Mouse (Mus musculus) spleen, adult 2 months (tissue): ENCODE results near the gene Rnf186. TPM values are rescaled to one million over a fixed set of nuclear protein-coding genes. Genes with fewer than 3 reads are reported as not detected.

Experiments
- DNase-seq, 2 experiments: peaks; one replicate each; pipeline versions ENCODE4 v3.0.0 to v3.0.0-alpha.2; 2012 to 2021; ENCODE audit warnings: low spot score in 2 of 2, low read depth in 1 of 2
- H3K27ac ChIP-seq: fragments of 200-500 bp; 2 replicates; pipeline ENCODE4 v1.5.1; 2012; ENCODE audit warnings: low read length, inconsistent platforms; ENCODE audit not compliant: insufficient read depth
- H3K27me3 ChIP-seq: fragments of 200-500 bp; 2 replicates; pipeline ENCODE4 v1.6.1; 2012; ENCODE audit warnings: mild to moderate bottlenecking, moderate library complexity, low read length, inconsistent platforms; ENCODE audit not compliant: control insufficient read depth, insufficient read depth
- H3K36me3 ChIP-seq: fragments of 200-500 bp; 2 replicates; pipeline ENCODE4 v1.6.1; 2012; ENCODE audit warnings: mild to moderate bottlenecking, low read length, inconsistent platforms; ENCODE audit not compliant: control insufficient read depth, insufficient read depth
- H3K4me1 ChIP-seq: fragments of 200-500 bp; 2 replicates; pipeline ENCODE4 v1.6.1; 2011; ENCODE audit warnings: inconsistent platforms; ENCODE audit not compliant: control insufficient read depth, insufficient read depth, insufficient read length
- H3K4me3 ChIP-seq: fragments of 200-500 bp; 2 replicates; pipeline ENCODE4 v1.5.1; 2011; ENCODE audit warnings: mild to moderate bottlenecking, inconsistent platforms; ENCODE audit not compliant: insufficient read depth, insufficient read length; ENCODE audit errors: extremely low read depth
- CTCF ChIP-seq: fragments of 200-500 bp; IDR thresholded peaks from 2 replicates; pipeline ENCODE4 v1.5.1; 2011; ENCODE audit warnings: mild to moderate bottlenecking, inconsistent platforms; ENCODE audit not compliant: insufficient read depth, insufficient read length, insufficient replicate concordance; ENCODE audit errors: extremely low read depth
- POLR2A ChIP-seq: fragments of 200-500 bp; IDR thresholded peaks from 2 replicates; pipeline ENCODE4 v1.6.1; 2011; ENCODE audit warnings: low read depth, low read length, inconsistent platforms
- WGBS: fragments of 180-500 bp; shearing (Covaris S2); methylation state at CpG from one replicate; pipeline ENCODE4 v1.1.7; 2018; 5-methylcytosine and 5-hydroxymethylcytosine counted together
- polyA plus RNA-seq: library from polyadenylated mRNA; depleted of rRNA; stranded (reverse); fragments of >200 nt; gene quantifications from 2 replicates; pipeline ENCODE4 v1.2.3, GENCODE M21; 2012

Gene Rnf186
- polyA plus RNA-seq, 1 experiment: 0.06 TPM

- no peaks in the 10 kb centered on the region for H3K36me3 ChIP-seq
- no peak for TF ChIP-seq CTCF
- TF ChIP-seq POLR2A: no peak
- no peak overlapping the region for H3K27ac ChIP-seq
- H3K27me3 ChIP-seq: no peaks in the 10 kb centered on the region
- H3K4me1 ChIP-seq: no peaks in the 10 kb centered on the region
- H3K4me3 ChIP-seq: no peak overlapping the region
- 86% methylated on average over 2 of the region's 2 CpGs for WGBS
- no peak for DNase-seq
Observed at GRCm38 (mm10) chr4:138948257-138948656, 18.7 kb upstream of the Rnf186 start.

GRCm38 (mm10) chr4:138958612-138959011, 8.3 kb upstream of the Rnf186 start:
- H3K36me3 ChIP-seq: no peaks in the 10 kb centered on the region
- no peak overlapping the region for H3K4me3 ChIP-seq
- no peak overlapping the region for H3K27ac ChIP-seq
- peaks cover 2% of the 10 kb centered on the region; the same call in 1 of the 2 replicates for H3K4me1 ChIP-seq
- DNase-seq: no peak
- 83% methylated on average over 9 of the region's 9 CpGs for WGBS
- TF ChIP-seq POLR2A (no peak), CTCF (no peak)
- no peaks in the 10 kb centered on the region for H3K27me3 ChIP-seq

DNA sequence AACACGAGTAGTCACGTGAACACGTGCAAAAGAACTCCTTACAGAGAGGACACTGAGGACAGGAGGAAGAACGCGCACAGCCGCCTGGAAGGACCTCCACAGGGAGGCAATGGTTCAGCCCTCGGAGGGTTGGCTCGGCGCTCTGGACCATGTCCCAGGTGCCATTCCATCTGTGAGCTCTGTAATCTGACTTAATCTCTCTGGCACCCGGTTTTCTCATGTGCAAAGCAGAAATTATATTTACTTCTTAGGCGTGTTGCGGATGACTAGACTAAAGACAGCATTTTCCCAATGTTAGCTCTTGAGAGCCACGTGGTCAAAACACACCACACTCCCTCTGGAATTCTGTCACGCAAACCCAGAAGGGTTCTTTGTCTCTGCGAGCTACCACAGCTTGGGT, 7.8 kb upstream of the Rnf186 start:
- Histone ChIP-seq H3K4me1 (peaks cover 2% of the 10 kb centered on the region; the same call in 1 of the 2 replicates), H3K27ac (no peak overlapping the region), H3K27me3 (no peaks in the 10 kb centered on the region), H3K4me3 (no peak overlapping the region), H3K36me3 (no peaks in the 10 kb centered on the region)
- no peak for DNase-seq
- WGBS: 86% methylated on average over 15 of the region's 15 CpGs
- TF ChIP-seq POLR2A (no peak), CTCF (no peak)

GRCm38 (mm10) chr4:138959926-138960325, 7.0 kb upstream of the Rnf186 start:
- 72% methylated on average over 7 of the region's 7 CpGs for WGBS
- TF ChIP-seq CTCF (no peak), POLR2A (no peak)
- peaks cover 2% of the 10 kb centered on the region; the same call in 1 of the 2 replicates for H3K4me1 ChIP-seq
- no peak for DNase-seq
- H3K27ac ChIP-seq: no peak overlapping the region
- H3K27me3 ChIP-seq: no peaks in the 10 kb centered on the region
- H3K36me3 ChIP-seq: no peaks in the 10 kb centered on the region
- H3K4me3 ChIP-seq: no peak overlapping the region

DNA sequence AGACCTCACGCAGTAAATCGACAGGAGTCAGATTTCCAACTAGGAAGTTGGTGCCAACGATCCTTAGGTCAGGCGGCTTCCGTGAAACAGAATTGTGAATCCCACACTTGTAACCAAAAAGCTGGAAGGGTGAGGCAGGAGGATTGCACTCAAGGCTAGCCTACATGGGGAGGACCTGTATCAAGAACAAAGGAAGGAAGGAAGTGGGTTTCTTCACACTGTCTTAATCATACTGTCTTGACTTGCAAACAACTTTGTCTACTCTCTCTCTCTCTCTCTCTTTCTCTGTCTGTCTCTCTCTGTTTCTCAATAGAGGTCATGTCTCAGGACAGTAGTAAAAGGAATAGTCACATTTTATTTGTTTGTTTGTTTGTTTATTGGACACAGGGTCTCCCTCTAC, 4.2 kb upstream of the Rnf186 start:
- no peaks in the 10 kb centered on the region for H3K36me3 ChIP-seq
- no peak for DNase-seq
- TF ChIP-seq CTCF: no peak
- no peak for TF ChIP-seq POLR2A
- H3K27me3 ChIP-seq: no peaks in the 10 kb centered on the region
- no peak overlapping the region for H3K27ac ChIP-seq
- 72% methylated on average over 5 of the region's 5 CpGs for WGBS
- H3K4me3 ChIP-seq: no peak overlapping the region
- peaks cover 2% of the 10 kb centered on the region; the same call in 1 of the 2 replicates for H3K4me1 ChIP-seq

- DNase-seq: no peak
- no peak overlapping the region for H3K27ac ChIP-seq
- TF ChIP-seq POLR2A: no peak
- TF ChIP-seq CTCF: no peak
Observed at GRCm38 (mm10) chr4:138965871-138966270, 1.0 kb upstream of the Rnf186 start.

DNA sequence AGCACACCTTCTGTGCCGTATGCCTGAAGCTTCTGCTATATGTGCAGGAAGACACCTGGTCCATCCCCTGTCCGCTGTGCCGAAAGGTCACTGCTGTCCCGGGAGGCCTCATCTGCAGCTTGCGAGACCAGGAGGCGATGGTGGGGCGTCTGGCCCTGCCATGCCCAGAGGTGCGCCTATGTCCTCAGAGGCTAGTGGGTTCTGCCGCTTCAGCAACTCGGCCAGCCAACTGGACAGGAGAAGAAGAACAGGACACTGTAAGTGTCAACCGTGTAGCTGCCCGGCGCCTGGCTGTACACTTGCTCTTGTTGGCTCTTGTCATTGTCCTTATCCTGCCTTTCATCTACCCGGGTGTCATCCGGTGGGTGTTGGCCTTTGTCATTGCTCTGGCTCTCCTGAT, 573 bp downstream of the Rnf186 start:
- TF ChIP-seq CTCF: no peak
- TF ChIP-seq POLR2A: no peak
- no peak overlapping the region for H3K4me3 ChIP-seq
- H3K36me3 ChIP-seq: no peaks in the 10 kb centered on the region
- 89% methylated on average over 15 of the region's 15 CpGs for WGBS
- no peaks in the 10 kb centered on the region for H3K27me3 ChIP-seq
- H3K27ac ChIP-seq: no peak overlapping the region
- no peak for DNase-seq
- H3K4me1 ChIP-seq: peaks cover 5% of the 10 kb centered on the region; the same call in 1 of the 2 replicates

More at GRCm38 (mm10) chr4:138965871-138966270, 1.0 kb upstream of the Rnf186 start:
- H3K4me3 ChIP-seq: no peak overlapping the region
- no peaks in the 10 kb centered on the region for H3K36me3 ChIP-seq
- 61% methylated on average over 5 of the region's 5 CpGs for WGBS
- no peaks in the 10 kb centered on the region for H3K27me3 ChIP-seq
- H3K4me1 ChIP-seq: peaks cover 2% of the 10 kb centered on the region; the same call in 1 of the 2 replicates
